Mouse (Mus musculus) ES-E14 (cell line): ENCODE measurements around the gene Tex37. TPM values are rescaled to one million over a fixed set of nuclear protein-coding genes. Genes with fewer than 3 reads are reported as not detected.

Source experiments
- DNase-seq: peaks from one replicate; pipeline ENCODE4 v3.0.0-alpha.2; 2013; ENCODE audit warnings: low read depth, low spot score
- H3K27ac ChIP-seq: 2 replicates; pipeline ENCODE4 v1.5.1; 2012; ENCODE audit warnings: low read depth, mild to moderate bottlenecking, low read length, moderate library complexity, mixed read lengths; ENCODE audit not compliant: poor library complexity, insufficient read depth, severe bottlenecking
- H3K36me3 ChIP-seq: 2 replicates; pipeline ENCODE4 v1.6.1; 2012; ENCODE audit warnings: mild to moderate bottlenecking, low read length, moderate library complexity, mixed read lengths; ENCODE audit not compliant: control insufficient read depth, poor library complexity, insufficient read depth, severe bottlenecking
- H3K4me1 ChIP-seq, 2 experiments: fragments of 150-350 bp in 1 of 2; sonication (generic) in 1 of 2; 2 replicates each; pipeline ENCODE4 v1.6.1; 2012; ENCODE audit warnings: low read length in 2 of 2, mild to moderate bottlenecking in 1 of 2, mixed read lengths in 1 of 2; ENCODE audit not compliant: control insufficient read depth in 2 of 2, insufficient read depth in 2 of 2, poor library complexity in 1 of 2
- H3K4me3 ChIP-seq, 2 experiments: fragments of 150-350 bp in 1 of 2; sonication (generic) in 1 of 2; 2 replicates each; pipeline ENCODE4 v1.5.1; 2012; ENCODE audit warnings: low read length in 2 of 2, low read depth in 1 of 2, mild to moderate bottlenecking in 1 of 2, mixed read lengths in 1 of 2; ENCODE audit not compliant: insufficient read depth in 1 of 2, poor library complexity in 1 of 2, severe bottlenecking in 1 of 2
- H3K9ac ChIP-seq: 2 replicates; pipeline ENCODE4 v1.6.1; 2012; ENCODE audit warnings: low read depth, mild to moderate bottlenecking, low read length, mixed read lengths; ENCODE audit not compliant: poor library complexity, insufficient read depth, severe bottlenecking
- H3K9me3 ChIP-seq: fragments of 150-350 bp; sonication (generic); 2 replicates; pipeline ENCODE4 v1.6.1; 2012; ENCODE audit warnings: low read depth, mild to moderate bottlenecking, low read length; ENCODE audit not compliant: control insufficient read depth, insufficient read depth
- CHD2 ChIP-seq: IDR thresholded peaks from 2 replicates; pipeline ENCODE4 v1.6.1; 2014; ENCODE audit warnings: mild to moderate bottlenecking, low read depth, low read length, inconsistent platforms
- HCFC1 ChIP-seq: IDR thresholded peaks from 2 replicates; pipeline ENCODE4 v1.6.1; 2012; ENCODE audit warnings: low read length, inconsistent platforms, borderline replicate concordance; ENCODE audit not compliant: insufficient read depth
- MAFK ChIP-seq: IDR thresholded peaks from 2 replicates; pipeline ENCODE4 v1.6.1; 2014; ENCODE audit warnings: mild to moderate bottlenecking, low read depth, low read length, inconsistent platforms; ENCODE audit not compliant: insufficient read depth
- ZC3H11A ChIP-seq: IDR thresholded peaks from 2 replicates; pipeline ENCODE4 v1.6.1; 2012; ENCODE audit warnings: low read depth, mild to moderate bottlenecking, inconsistent platforms, low read length, borderline replicate concordance
- ZNF384 ChIP-seq: IDR thresholded peaks from 2 replicates; pipeline ENCODE4 v1.6.1; 2012; ENCODE audit warnings: low read depth, low read length, inconsistent platforms
- in situ Hi-C, 2 experiments: fragments of 600-800 bp; cut with MboI; formaldehyde crosslinking; loops; one replicate each; pipeline ENCODE4 v1.15.1; 2025; ENCODE audit warnings: low sequenced_read_pairs in 2 of 2, inconsistent platforms in 1 of 2; ENCODE audit not compliant: unreplicated experiment in 2 of 2
- total RNA-seq: library from RNA; depleted of rRNA; stranded (reverse); fragments of 300-350 nt; gene quantifications from 2 replicates; pipeline ENCODE4 v1.2.3, GENCODE M21; 2012

The Tex37 gene
- total RNA-seq, 1 experiment: not detected

DNA sequence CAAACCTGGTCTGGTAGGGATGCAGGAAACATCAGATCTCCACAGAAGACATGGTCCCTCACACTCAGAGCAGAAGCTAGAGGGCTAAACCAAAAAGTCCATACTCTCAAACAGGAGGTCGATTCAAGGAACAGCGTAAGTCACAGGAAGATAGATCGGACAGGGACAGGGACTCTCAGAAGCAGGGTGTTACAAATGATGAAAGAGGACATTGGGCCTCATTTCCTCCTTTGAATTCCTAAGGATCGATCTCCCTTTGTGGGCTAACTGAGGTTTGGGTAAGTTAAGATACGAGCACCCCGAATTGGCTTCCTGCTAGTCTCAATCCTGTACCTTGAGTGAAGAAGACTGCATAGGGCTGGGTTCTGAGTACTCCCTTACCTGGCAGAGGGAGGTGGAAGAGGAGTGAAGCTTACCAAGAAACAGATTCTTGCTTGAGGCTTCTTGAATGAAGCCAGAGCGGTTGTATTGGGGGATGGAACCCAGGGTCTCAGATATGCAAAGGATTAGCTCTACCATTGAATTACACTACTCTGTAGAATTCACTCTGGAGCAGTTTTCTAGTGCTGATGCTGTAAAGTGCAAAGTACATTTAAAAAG is 38.7 kb upstream of the Tex37 start:
- in situ Hi-C loops: no loop called here
- Histone ChIP-seq H3K27ac (no peak overlapping the region), H3K9me3 (no peaks in the 10 kb centered on the region), H3K36me3 (peaks cover 6% of the 10 kb centered on the region), H3K4me3 (peak overlapping the region; percentile 74 to 78), H3K9ac (no peak overlapping the region), H3K4me1 (peaks cover 0 to 2% of the 10 kb centered on the region in 2 experiments; a peak in 2 of 4 replicates)
- TF ChIP-seq HCFC1 (no peak), MAFK (no peak), ZC3H11A (no peak), CHD2 (no peak), ZNF384 (no peak)
- no peak for DNase-seq

DNA sequence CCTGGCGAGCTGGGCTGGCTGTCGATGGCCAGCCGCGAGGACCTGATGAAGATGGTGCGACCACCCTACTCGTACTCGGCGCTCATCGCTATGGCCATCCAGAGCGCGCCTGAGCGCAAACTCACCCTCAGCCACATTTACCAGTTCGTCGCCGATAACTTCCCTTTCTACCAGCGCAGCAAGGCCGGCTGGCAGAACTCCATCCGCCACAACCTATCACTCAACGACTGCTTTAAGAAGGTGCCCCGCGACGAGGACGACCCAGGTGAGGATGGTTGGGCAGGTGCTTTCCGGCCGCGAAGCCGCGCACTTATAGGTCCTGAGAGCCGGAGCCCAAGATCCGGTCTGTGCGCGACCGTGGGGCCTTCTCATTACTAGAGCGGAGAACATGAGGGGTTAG is 38.2 kb upstream of the Tex37 start:
- peaks cover 0 to 2% of the 10 kb centered on the region in 2 experiments; a peak in 1 of 4 replicates for H3K4me1 ChIP-seq
- peak overlapping the region; percentile 74 to 78 for H3K4me3 ChIP-seq
- no peak for TF ChIP-seq HCFC1
- TF ChIP-seq ZC3H11A: no peak
- TF ChIP-seq MAFK: no peak
- H3K9me3 ChIP-seq: no peaks in the 10 kb centered on the region
- no peak overlapping the region for H3K27ac ChIP-seq
- H3K36me3 ChIP-seq: peaks cover 6% of the 10 kb centered on the region; the same call in 1 of the 2 replicates
- peak overlapping the region; percentile 60 for H3K9ac ChIP-seq
- in situ Hi-C loops: no loop called here
- DNase-seq: no peak

- H3K9ac ChIP-seq: peak within 1 kb of the TSS; percentile 60
- peak within 1 kb of the TSS; percentile 74 to 78 for H3K4me3 ChIP-seq
- H3K36me3 ChIP-seq: peaks cover 6% of the 10 kb centered on the region; the same call in 1 of the 2 replicates
- no peak within 1 kb of the TSS for H3K27ac ChIP-seq
- H3K9me3 ChIP-seq: no peaks in the 10 kb centered on the region
- TF ChIP-seq ZNF384 (no peak), ZC3H11A (no peak), MAFK (no peak), CHD2 (no peak), HCFC1 (no peak)
- in situ Hi-C loops: no loop called here
- peak; percentile 81 for DNase-seq
- H3K4me1 ChIP-seq: peaks cover 0 to 2% of the 10 kb centered on the region in 2 experiments; a peak in 1 of 4 replicates
These were observed 37.7 kb upstream of the Tex37 start, which contains the start of gene Foxi3 for GRCm38 (mm10) chr6:70956285-70956912. Gene Foxi3 (plus strand): TSS chr6:70956531.

DNA sequence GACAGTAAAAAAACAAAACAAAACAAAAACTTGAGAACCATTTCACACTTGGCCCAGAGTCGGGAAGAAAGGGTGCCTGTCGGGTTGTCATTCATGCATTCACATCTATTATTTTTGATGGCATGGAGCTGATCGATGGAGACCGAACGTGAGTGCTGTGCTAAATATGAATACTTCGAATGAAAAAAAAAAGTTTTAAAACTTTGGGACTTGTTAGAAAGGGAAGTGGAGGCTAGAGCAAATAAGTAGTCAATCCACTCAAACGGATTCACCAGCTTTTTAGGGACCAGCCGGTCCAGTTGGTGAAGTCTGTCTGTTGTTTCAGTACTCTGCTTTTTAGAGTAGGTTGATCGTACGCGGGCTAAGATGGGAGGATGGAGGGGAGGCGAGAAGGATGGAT is 37.1 kb upstream of the Tex37 start:
- no peaks in the 10 kb centered on the region for H3K9me3 ChIP-seq
- TF ChIP-seq CHD2 (no peak), ZC3H11A (no peak), ZNF384 (no peak), HCFC1 (no peak), MAFK (no peak)
- no peak overlapping the region for H3K9ac ChIP-seq
- peaks cover 5% of the 10 kb centered on the region; the same call in 1 of the 2 replicates for H3K36me3 ChIP-seq
- no peak overlapping the region for H3K27ac ChIP-seq
- DNase-seq: no peak
- peak overlapping the region; percentile 11 to 78; a peak in 3 of 4 replicates for H3K4me3 ChIP-seq
- in situ Hi-C loops: no loop called here
- H3K4me1 ChIP-seq: peaks cover 0 to 2% of the 10 kb centered on the region in 2 experiments; a peak in 1 of 4 replicates
